In the genomic region with DNA sequence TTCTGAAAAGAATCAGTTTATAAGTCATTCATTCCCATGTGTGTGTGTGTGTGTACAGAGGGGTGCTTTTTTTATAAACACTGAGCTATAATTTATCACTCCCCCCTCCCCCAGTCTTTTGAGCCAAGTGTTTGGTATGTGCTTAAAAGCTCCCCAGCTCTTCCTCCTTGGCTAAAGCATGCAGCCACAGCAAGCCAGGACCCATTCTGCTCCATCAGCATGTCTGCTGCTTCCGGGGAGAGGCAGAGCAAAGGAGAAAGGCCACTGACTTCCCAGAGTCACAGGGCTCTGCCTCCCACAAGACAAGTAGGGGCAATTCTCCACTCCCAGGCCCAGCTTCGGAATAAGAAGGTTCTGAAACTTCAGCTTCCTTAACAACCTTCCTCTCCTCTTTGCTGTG, we compare ENCODE assay signal across 16 mouse cellular contexts.
A peak's percentile ranks its signal among the peaks of the same experiment; 100 is the strongest.
DNase-seq lines count a peak whose midpoint lies in the region; ATAC-seq and TF ChIP-seq lines count a peak whose summit lies in the region.
"Had no signal": no experiment of that assay in that cellular context is flagged by ENCODE, and none has a peak within 500 bp of the region (broad histone marks: within the 10 kb centered on the region; RNA-seq: fewer than 3 reads in every experiment).

No protein-coding gene starts in this region.

- H3K4me1 ChIP-seq in heart, embryonic 10.5 days: peaks cover 19% of the 10 kb centered on the region; the same call in 1 of the 2 replicates
- peaks cover 32% of the 10 kb centered on the region for H3K4me1 ChIP-seq in bone marrow macrophage, adult 2 months (ENCODE audit: control insufficient read depth, insufficient read depth, low read length)
- peaks cover 28% of the 10 kb centered on the region for H3K4me1 ChIP-seq in kidney, embryonic 16.5 days (ENCODE audit: insufficient read depth, low read length)
- H3K4me1 ChIP-seq in stomach, embryonic 16.5 days (ENCODE audit: control insufficient read depth, insufficient read depth, low read length): peaks cover 11% of the 10 kb centered on the region
- H3K4me1 ChIP-seq: limb, embryonic 12.5 days had no signal

- 55% methylated on average over 2 of the region's 2 CpGs for WGBS in heart, embryonic 10.5 days
- WGBS in kidney, embryonic 16.5 days: 21% methylated on average over 2 of the region's 2 CpGs
- 30% methylated on average over 2 of the region's 2 CpGs for WGBS in stomach, embryonic 16.5 days

- H3K27me3 ChIP-seq in heart, embryonic 10.5 days (ENCODE audit: insufficient read depth, poor library complexity, severe bottlenecking): no peaks in the 10 kb centered on the region
- no peaks in the 10 kb centered on the region for H3K27me3 ChIP-seq in kidney, embryonic 16.5 days (ENCODE audit: insufficient read depth, low read length)
- no peaks in the 10 kb centered on the region for H3K27me3 ChIP-seq in stomach, embryonic 16.5 days (ENCODE audit: control insufficient read depth, insufficient read depth, low read length)
- H3K27me3 ChIP-seq: limb, embryonic 12.5 days; megakaryocyte, embryonic 14.5 days; Patski had no signal

- no peak for TF ChIP-seq CTCF in bone marrow macrophage, adult 2 months (IDR thresholded peaks at IDR 0.05; ENCODE audit: low read depth, low read length)

- 0 out of 2 replicates have a peak, but pooled peaks have one; percentile 61 for ATAC-seq in kidney, embryonic 16.5 days (ENCODE audit: low FRiP score, low TSS enrichment)
- ATAC-seq in stomach, embryonic 16.5 days (ENCODE audit: insufficient read depth, low FRiP score): peak; percentile 50; the same call in 1 of the 2 replicates
- ATAC-seq: Patski had no signal

- no peaks in the 10 kb centered on the region for H3K9me3 ChIP-seq in heart, embryonic 10.5 days
- H3K9me3 ChIP-seq in kidney, embryonic 16.5 days (ENCODE audit: low read length): no peaks in the 10 kb centered on the region
- no peaks in the 10 kb centered on the region for H3K9me3 ChIP-seq in stomach, embryonic 16.5 days (replicated peaks; ENCODE audit: control insufficient read depth, low read length)
- H3K9me3 ChIP-seq: limb, embryonic 12.5 days; megakaryocyte, embryonic 14.5 days had no signal

- TF ChIP-seq POLR2A in bone marrow macrophage, adult 2 months (IDR thresholded peaks at IDR 0.05; ENCODE audit: borderline replicate concordance, low read depth, low read length): no peak

- H3K9ac ChIP-seq in kidney, embryonic 16.5 days (replicated peaks; ENCODE audit: low read length): no peak overlapping the region
- no peak overlapping the region for H3K9ac ChIP-seq in stomach, embryonic 16.5 days (ENCODE audit: low read length)
- H3K9ac ChIP-seq: limb, embryonic 12.5 days had no signal

- no peak overlapping the region for H3K4me2 ChIP-seq in kidney, embryonic 16.5 days (replicated peaks; ENCODE audit: low read depth, low read length)
- H3K4me2 ChIP-seq in stomach, embryonic 16.5 days (ENCODE audit: low read depth, low read length): no peak overlapping the region
- H3K4me2 ChIP-seq: limb, embryonic 12.5 days had no signal

- intact Hi-C loops in left cerebral cortex, postnatal 36 days (cut with DNase I): no loop called here

- no peaks in the 10 kb centered on the region for H3K36me3 ChIP-seq in heart, embryonic 10.5 days
- H3K36me3 ChIP-seq in kidney, embryonic 16.5 days (ENCODE audit: insufficient read depth, low read length): peaks cover 2% of the 10 kb centered on the region; the same call in 1 of the 2 replicates
- H3K36me3 ChIP-seq in stomach, embryonic 16.5 days (ENCODE audit: control insufficient read depth, insufficient read depth, low read length): no peaks in the 10 kb centered on the region
- H3K36me3 ChIP-seq: limb, embryonic 12.5 days had no signal

- H3K27ac ChIP-seq in heart, embryonic 10.5 days: no peak overlapping the region
- peak overlapping the region; percentile 76 for H3K27ac ChIP-seq in bone marrow macrophage, adult 2 months (ENCODE audit: insufficient read depth, low read depth, low read length)
- no peak overlapping the region for H3K27ac ChIP-seq in kidney, embryonic 16.5 days (ENCODE audit: low read length)
- H3K27ac ChIP-seq in stomach, embryonic 16.5 days (ENCODE audit: low read length): peak overlapping the region; percentile 53
- H3K27ac ChIP-seq: limb, embryonic 12.5 days had no signal

- no peak overlapping the region for H3K4me3 ChIP-seq in heart, embryonic 10.5 days
- no peak overlapping the region for H3K4me3 ChIP-seq in bone marrow macrophage, adult 2 months (ENCODE audit: insufficient read depth, low read length)
- no peak overlapping the region for H3K4me3 ChIP-seq in kidney, embryonic 16.5 days (ENCODE audit: low read length)
- no peak overlapping the region for H3K4me3 ChIP-seq in stomach, embryonic 16.5 days (replicated peaks; ENCODE audit: low read length)
- H3K4me3 ChIP-seq: limb, embryonic 12.5 days; megakaryocyte, embryonic 14.5 days had no signal

- DNase-seq in heart, adult 11 months: peak; percentile 95
- no peak for DNase-seq in heart, embryonic 10.5 days (ENCODE audit: low spot score)
- no peak for DNase-seq in adrenal gland, adult 18-20 months (ENCODE audit: low spot score in 2 of 2)
- no peak for DNase-seq in gastrocnemius, adult 8-10 months (ENCODE audit: low spot score in 2 of 2)
- no peak for DNase-seq in left cerebral cortex, postnatal 36 days (ENCODE audit: low spot score in 2 of 2)
- DNase-seq: adrenal gland, adult 2 months; cerebellum, adult 9-11 months; heart, postnatal 36 days; lung, adult 2 months; spleen, adult 18-20 months had no signal

Comparison
In these comparisons a context has a peak if more than half of its experiments do, and no peak if none do; other contexts are left out.
1. H3K27ac ChIP-seq: peak in bone marrow macrophage, adult 2 months (single experiment) and stomach, embryonic 16.5 days (single experiment); none in heart, embryonic 10.5 days (single experiment) and kidney, embryonic 16.5 days (single experiment).